Mouse (Mus musculus) kidney, postnatal 4 days (tissue): Measurements from ENCODE around the gene Npm3.

Experiments used
- DNase-seq, 2 experiments: peaks; one replicate each; pipeline ENCODE4 v3.0.0; 2021; ENCODE audit warnings: mixed read lengths in 2 of 2

The Npm3 gene

DNA sequence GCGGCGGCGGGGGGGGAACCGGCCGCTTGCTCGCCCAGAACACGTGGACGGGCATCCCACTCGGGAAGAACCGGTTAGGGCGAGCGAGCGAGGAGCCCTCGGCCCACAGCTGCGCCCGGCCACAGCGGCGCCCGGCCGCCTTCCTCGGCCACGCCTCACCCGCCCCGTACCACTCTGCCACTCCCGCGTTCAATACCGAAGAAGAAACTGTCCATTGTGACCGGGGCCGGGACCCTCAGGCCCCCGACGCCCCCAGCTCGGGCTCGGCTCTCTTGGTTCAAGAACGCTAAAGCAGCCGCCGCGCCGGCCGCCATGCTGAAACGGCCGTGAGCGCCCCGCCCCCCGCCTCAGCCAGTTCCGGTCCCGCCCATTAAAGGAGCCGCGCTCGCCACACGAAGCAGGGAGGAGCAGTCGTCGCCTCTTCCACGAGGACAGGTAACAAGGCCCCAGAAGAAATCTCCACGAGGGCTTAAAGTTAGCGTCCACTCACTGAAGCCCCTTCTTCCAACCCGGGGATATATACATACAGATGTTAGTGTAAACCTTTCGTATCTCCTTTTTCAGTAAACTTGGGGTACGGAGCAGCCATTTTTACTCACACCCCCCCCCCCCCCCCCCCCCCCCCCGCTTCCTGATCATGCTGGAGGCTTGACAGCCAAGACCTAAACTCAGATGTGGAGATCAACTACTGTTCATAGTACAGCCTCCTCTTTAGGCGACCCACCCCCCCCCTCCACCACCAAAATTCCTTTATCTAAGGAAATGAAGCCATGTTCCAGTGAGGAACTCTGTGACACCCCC, at the start of gene Npm3:
Gene Npm3 (minus strand): TSS at position 349 of the 801 bp plus-strand sequence.
- peak; percentile 93 to 95 for DNase-seq

DNA sequence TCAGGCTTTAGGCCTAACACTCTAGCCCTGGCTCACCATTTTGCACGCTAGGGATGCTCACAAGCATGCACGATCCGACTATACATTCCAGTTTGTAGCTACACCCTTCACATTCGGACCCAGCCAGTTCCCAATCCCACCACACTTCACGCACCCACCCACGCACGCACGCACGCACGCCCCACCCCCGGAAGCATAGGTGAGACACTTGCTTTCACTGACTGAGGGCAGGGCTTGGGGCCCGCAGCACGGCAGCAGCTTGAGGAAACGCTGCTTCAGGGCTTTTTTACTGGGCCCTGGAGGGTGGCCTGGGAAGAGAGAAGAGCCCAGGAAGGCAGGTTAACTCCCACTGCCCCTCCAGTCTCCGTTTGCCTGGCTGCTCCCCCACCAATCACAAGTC, 47.5 kb upstream of the Npm3 start:
- DNase-seq = no peak

DNA sequence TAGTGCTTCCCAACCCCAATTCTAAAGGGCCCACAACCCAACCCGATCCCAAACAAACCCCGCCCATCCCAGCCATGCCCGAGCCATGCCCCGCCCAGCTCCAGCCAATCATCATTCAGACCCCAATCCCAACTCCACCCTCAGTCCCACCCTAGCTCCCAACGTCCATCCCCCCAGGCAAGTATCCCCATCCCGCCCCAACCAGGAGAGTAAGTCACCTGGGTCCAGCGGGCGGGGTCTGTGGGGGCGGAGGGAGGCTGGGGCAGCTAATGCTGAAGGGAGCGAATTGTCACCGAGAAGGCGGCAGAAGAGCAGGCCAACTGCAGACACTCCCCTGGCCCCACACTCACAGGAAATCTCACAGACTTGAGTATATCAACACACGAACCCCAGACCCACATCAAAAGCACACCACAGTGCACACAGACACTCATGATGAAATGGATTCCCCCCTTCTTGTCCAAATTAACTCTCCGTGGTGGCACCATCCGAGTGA, 46.7 kb upstream of the Npm3 start:
- peak; percentile 47 to 61 for DNase-seq

DNA sequence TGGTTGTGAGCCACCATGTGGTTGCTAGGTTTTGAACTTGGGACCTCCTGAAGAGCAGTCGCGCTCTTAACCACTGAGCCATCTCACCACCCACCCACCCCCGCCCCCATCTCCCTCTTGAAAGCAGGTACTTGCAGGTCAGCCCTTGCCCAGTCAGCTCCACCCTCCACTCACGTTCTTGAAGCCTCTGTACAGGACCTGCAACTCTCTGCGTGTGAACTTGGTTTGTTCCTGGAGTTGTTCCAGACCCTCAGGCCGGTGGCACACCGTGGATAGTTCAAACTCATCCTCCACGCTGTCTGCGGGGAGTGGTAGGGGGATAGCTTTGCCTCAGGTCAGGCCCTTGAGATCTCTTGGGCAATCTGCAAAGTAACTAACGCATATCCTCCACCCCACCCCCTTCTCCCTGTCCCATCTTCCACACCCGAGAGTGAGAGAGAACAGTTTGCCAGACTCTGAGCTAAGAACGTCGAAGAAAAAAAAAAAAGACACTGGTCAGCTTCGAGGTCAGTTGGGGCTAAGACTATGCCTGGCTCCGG, 46.1 kb upstream of the Npm3 start:
- DNase-seq = no peak

DNA sequence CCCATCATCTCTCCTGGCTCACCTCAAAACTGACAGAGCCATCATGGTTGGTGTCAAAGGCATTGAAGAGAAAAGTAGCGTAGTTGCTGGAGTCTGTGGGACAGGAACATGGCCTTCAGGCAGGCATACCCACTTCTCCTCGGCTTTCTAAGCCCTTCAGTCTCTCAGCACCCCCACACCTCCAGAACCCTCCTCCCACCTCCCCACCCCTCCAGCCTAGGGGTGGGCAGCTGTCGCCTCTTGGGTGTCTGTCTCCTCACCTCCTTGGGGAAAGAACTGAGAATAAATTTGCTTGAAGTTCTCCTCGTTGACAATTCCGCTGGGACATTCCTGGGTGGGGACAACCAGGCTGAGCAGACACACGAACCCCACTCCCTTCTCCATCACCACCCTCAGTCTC, 45.3 kb upstream of the Npm3 start:
- DNase-seq = no peak

DNA sequence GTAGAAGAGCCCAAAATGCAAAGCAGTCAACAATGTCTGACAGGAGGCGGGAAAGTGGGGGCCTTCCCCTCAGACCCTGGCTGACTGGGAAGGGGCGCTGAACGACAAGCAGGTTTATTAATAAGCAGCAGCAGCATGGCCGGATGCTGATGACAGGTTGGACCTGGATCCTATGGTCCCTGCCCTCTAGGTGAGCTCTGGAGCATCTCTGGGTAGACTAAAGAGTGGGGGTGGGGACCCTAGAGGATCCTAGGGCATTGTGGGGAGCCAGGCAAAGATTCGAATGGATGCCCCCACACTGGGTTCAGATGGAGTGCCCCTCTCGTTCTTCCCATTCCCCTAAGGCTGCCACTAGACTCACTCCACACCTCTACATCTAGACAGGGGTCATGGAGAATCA, 43.0 kb upstream of the Npm3 start:
- DNase-seq = no peak

DNA sequence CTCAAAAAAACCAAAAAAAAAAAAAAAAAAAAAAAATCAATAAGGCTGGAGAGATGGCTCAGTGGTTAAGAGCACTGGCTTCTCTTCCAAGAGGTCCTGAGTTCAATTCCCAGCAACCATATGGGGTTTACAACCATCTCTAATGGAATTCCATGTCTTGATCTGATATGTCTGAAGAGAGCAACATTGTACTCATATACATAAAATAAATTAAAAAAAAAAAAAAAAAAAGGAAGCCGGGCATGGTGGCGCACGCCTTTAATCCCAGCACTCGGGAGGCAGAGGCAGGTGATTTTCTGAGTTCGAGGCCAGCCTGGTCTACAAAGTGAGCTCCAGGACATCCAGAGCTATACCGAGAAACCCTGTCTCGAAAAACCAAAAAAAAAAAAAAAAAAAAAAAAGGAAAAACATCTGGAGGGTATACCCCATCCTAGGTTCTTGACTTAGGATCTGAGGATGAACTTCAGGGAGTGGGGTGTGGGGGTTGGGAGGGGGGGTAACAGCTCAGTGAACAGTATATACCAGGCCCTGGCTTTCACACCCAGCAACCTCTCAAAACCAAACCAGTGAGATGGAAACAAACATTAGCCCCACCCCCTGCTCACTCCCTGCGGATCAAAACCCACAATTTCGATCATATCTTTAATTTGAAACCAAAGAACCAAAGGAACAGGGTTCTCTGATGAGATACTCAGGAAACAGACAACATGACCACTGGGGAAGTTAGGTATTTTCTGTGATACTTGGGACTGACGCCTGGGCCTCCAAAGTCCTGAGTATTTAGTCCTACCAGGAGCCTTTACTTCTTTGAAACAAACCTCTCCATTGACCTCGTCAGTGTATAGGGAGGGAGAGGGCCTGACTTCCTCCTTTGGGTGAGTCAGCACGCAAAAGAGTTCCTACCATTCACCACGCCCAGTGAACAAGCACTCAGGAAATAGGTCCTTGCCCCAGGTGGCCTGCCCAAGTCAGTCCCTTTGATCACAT, 40.8 kb upstream of the Npm3 start:
- DNase-seq = no peak

DNA sequence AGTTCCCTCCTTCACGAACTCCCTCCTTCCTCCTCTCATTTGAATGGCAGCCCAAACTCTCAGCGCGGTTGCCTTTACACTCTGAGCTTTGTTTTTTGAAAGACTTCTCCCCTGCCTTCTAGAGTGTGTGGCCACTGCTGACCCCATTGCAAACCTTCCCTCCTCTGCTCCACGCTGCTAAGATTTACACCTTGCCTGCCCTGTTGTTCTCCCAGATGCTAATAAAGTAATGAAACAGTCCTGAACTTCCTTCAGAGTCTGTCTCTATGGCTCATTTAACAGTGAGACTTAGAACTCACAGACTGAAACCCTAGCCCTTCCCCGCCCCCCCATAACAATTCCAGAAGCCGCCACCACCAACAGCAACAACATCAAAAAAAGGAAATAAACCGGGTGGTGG, 40.0 kb upstream of the Npm3 start:
- DNase-seq = no peak

DNA sequence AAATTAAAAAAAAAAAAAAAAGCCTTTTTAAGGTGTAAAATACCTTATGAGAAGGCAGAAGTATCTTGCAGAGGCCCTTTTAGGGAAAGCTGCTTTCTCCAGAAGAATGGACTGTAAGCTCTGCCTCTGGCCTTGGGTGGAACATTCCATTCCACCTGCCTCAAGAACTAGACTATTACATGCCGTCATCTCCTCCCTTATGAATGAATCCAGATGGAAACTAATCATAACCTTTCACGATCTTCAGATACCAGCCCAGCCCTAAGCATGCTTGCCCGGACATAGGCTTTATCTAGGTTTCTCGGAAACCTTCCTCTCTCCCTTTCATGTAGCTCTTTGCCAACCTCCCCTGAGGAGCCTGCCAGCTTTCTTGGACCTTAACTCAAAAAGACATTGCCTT, 38.9 kb upstream of the Npm3 start:
- no peak for DNase-seq

DNA sequence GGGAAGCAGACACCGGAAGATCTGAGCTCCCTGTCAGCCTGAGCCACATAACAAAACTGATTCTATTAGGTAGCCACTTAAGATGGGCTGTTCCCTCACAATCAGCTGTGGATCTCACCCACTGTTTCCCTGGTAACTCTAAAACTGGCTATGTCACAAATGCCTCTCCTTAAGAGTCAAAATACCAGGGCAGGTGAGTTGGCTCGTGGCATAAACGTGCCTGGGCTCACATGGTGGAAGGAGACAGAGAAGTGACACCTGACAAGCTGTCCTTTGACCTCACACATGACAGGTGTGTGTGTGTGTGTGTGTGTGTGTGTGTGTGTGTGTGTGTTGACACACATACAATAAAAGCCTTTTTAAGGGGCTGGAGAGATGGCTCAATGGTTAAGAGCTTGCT, 38.1 kb upstream of the Npm3 start:
- DNase-seq = no peak

DNA sequence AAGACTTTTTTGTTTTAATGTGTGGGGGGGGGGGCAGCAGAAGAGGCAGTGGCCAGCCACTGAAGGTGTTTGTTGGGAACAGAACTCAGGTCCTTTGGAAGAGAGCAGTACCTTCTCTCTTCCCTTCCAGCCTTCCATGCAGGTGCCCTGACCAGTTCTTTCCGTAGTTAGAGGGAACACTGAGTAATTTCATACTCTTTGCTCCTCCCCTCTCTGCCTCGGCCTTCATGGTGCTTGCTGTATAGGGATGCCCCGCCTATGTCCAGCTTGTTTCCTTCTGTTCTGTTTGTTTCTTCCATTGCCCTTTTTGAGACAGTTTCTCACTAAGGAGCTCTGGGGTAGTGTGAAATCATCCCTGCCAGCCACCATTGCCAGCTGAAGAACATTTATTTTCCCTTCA, 36.1 kb upstream of the Npm3 start:
- no peak for DNase-seq

DNA sequence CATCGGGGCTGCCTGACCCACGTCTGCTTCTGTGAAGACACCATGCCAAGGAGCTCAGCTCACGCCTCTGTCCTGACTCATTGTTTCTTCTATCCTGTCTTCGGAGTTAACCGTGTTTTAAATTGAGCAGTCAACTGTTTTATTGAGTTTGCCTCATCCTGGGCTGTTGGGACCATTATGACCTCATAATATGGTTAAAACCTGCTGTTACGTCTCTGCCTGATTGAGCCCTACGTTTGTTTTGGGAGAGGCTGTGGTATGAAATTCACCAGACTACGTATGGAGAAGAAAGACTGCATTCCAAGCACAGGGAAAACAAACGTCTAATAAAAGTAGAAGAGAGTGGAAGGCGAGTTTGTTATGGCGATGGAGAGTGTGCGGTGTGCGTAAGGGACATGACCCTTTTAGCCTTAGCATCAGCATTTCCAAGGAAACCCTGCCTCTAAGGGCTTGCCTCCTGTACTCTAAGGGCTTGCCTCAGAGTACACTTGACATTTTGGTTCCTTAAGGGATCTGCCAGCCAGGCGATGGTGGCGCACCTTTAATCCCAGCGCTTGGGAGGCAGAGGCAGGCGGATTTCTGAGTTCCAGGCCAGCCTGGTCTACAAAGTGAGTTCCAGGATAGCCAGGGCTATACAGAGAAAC, 34.7 kb upstream of the Npm3 start:
- no peak for DNase-seq

DNA sequence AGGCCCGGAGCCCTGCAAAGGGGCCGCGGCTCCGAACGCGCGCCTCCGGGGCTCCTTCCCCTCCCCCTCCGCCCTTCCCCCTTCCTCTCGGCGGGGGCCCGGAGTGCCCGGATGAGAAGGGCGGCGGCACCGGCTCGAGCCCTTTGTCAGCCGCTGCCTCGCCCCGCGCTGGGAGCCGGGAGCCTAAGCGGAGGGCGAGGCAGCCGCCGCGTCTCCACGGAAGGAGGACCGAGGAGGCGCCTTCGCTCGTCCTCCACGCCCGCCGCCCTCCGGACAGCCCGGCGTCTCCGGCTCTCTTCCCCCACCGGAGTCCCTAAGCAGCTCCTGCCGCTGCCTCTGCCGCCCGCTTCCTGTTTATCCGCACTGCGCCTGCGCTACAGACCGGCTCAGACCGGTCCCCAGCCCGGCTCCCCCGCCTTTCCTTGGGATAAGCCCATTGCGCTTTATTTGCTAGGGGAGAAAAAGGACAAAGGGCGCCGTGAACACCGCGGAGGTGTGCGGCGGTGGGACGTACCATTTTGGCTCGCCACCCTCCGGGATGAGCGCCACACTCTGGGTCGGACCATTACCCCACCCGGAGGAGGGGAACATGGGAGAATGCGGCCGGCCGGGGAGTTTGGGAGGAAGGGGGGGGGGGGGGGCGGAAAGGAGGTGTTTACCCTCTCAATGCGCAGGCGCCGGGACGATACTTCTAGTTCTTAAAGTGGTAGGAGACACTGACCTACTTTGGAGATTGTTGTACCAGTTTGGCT, 34.0 kb upstream of the Npm3 start, which contains the start of gene Mgea5:
Gene Mgea5 (minus strand): TSS at position 657 of the 752 bp plus-strand sequence.
- peak; percentile 97 to 99 for DNase-seq

DNA sequence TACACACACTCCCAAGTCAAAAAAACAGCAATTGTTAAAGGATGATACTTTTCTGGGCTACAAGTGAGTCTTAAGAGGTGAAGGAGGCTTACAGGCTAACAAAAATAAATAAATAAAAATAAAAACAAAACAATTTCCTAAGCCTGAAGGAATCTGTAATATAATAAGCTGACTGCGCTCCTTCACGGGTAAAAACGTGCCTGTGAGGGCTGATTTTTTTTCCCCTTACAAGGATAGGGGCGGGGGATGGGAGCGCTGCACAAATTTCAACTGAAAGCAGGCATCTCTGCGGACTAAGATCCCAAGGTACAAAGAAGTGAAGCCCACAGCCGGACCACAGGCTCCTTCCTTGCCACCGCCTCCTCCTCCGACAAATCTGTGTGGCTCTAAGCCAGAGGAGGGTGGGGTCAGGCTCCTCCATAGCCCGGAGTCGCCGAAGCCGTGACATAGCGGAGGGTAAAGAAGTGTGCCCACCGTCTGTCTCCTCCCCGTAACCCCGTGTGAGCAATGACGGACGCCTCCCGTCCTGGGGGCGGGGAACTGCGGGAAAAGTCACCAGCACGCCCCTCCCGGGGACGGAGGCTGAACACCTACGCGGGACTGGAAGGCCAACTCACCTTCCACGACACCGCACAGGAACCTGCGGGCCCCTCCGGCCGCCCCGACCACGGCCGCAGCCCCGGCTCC, 33.1 kb upstream of the Npm3 start:
- peak; percentile 80 to 88 for DNase-seq

DNA sequence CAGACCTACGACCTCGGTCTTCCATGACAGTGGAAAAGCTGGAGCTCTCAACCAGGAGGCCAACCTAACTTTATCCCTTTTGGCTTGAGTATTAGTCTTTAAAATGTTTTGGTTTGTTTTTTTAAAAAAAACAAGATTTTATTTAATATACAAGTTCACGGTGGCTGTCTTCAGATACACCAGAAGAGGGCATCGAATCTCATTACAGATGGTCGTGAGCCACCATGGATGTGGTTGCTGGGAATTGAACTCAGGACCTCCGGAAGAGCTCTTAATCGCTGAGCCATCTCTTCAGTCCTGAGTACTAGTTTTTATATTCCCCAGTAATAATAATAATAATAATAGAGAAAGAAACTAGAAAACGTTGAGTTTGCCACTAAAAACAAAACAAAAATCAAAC, 32.3 kb upstream of the Npm3 start:
- DNase-seq = no peak

DNA sequence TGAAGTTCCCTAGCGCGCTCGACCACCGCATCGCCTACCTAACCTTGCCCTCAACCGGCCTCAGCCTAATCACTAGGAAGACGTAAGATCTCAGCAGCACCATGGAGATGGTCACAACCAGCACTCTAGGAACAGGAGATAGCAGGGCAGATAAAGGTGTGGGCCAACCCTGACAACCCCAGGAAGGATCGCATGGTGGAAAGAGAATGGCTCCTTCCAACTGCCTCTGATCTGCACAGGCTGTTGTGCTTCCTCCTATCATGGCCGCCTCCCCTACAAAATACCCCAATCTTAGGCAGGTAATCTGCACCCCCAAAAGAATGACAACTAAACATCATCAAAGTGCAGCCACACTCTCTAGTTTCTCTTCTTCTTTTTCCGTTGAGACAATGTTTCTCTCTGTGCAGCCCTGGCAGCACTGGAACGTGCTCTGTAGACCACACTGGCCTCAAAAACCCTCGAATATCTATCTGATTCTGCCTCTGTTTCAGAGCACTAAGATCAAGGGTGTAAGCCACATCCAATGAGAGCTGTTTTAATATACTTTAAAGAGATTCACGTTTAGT, 31.0 kb upstream of the Npm3 start:
- no peak for DNase-seq

DNA sequence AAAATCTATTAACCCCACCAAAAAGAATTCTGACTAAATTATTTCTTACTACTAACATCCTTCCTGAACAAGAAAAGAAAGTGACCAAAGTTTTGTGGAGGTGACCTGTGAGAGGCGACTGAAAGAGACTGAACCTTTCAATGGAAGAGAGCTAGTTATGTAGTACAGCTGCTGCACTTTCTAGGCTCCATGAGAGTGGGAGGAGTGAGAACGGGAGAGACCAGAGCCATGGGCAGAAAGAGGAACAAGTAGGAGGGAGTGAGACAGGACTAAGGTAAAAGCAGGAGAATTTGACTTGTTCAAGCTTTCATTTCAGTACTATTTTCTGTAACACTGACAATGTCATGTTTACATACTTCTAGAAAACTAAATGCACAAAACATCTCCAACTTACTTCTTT, 26.1 kb upstream of the Npm3 start:
- no peak for DNase-seq

DNA sequence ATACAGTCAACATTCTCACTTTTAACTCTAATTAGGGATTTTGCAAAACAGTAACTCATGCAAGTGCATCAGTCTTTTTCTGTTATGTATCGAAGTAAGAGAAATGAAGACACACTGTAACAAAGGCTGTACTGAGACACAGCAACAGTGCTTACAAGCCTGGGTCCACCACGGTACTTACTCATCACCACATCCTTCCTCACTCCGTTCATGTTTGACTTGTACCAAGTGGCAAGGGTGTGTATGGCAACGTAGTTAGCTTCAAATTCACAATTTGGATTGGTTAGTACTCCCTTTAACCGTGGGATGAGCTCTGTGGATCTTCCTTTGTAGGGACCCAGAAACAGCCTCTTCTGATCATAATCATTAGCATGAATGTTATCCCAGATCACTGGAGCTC, 22.1 kb upstream of the Npm3 start:
- no peak for DNase-seq

DNA sequence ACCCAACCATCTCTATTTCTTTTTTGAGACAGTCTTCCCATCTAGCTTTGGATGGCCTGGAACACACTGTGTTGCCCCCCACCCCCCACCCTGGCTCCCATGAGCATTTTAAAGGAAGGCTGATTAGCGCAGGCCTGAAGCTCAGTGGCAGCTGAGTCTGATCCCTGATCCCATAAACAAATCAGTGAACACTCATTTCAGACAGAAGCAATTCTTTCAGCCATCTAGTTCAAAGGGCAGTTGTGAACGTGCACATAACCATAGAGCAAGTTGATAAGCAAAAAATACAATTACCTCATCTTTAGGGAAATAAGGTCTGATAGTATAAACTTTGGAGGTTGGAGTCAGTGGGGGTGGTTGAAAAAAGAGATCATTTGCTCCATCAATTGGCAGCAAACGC, 11.4 kb upstream of the Npm3 start:
- no peak for DNase-seq

DNA sequence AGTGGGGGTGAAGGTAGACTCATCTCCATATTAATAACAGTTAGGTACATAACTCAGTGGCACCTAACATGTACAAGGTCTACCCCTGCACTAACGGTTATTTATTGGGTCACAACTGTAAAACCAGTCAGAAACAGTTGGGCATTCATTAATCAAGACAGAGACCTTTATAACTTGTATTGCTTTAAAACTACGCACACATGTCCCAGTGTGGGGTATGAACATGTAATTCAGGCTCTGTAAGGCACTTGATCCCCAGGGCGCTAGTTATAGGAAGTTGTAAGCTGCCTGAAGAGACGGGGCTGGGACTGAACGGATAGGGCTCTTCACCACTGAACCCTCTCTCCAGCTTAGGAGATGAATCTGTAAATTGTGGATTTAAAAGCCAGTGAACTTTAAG, 9.3 kb upstream of the Npm3 start:
- no peak for DNase-seq

DNA sequence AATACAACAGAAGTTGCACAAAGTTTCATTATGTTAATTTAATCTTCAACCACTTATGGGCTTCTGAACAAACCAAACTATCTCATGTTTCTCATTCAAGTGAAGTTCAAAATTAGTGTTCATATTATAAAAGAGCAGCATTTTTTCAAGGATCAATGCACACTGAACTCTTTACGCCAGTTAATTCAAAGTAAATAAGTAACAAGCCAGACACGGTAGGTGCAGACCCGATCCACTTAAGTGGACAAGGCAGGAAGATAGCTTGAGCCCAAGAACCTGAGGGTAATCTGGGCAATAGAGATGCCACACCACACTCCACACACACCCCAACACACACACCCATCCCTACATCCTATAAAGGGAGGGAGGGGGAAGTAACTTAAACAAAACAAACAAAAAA, 4.2 kb upstream of the Npm3 start:
- DNase-seq = no peak
